Mouse (Mus musculus): ENCODE measurements around the gene Nat9. TPM values are rescaled to one million over a fixed set of nuclear protein-coding genes. Genes with fewer than 3 reads are reported as not detected.

The Nat9 gene
- 18.5 and 19.2 TPM in 2 replicates for polyA plus RNA-seq (2016; fragmentation: Nextera tagmentation; extraction: Ambion mirVana)

GRCm38 (mm10) chr11:115187693-115188092, at the start of gene Nat9:
TSS of gene Nat9 (minus strand) at chr11:115187859.
- WGBS: 10% methylated on average over 12 of the region's 12 CpGs
- H3K9ac ChIP-seq (replicated peaks): peak within 1 kb of the TSS; percentile 68
- no peak; the same call in 1 of the 2 replicates for ATAC-seq (ENCODE audit: low FRiP score, low read depth)
- H3K27me3 ChIP-seq: no peaks in the 10 kb centered on the region; the same call in 1 of the 2 replicates
- H3K4me3 ChIP-seq: peak within 1 kb of the TSS; percentile 54
- H3K4me1 ChIP-seq: peaks cover 16% of the 10 kb centered on the region
- peaks cover 4% of the 10 kb centered on the region; the same call in 1 of the 2 replicates for H3K36me3 ChIP-seq
- peak within 1 kb of the TSS; percentile 73 for H3K27ac ChIP-seq (replicated peaks)
- no peaks in the 10 kb centered on the region for H3K9me3 ChIP-seq
- H3K4me2 ChIP-seq (replicated peaks): peak within 1 kb of the TSS; percentile 85

GRCm38 (mm10) chr11:115236570-115236969, 48.9 kb upstream of the Nat9 start:
- no peak overlapping the region for H3K27ac ChIP-seq (replicated peaks)
- H3K4me2 ChIP-seq (replicated peaks): no peak overlapping the region
- peaks cover 4% of the 10 kb centered on the region; the same call in 1 of the 2 replicates for H3K27me3 ChIP-seq
- peaks cover 47% of the 10 kb centered on the region for H3K4me1 ChIP-seq
- ATAC-seq (ENCODE audit: low FRiP score, low read depth): no peak
- 64% methylated on average over 5 of the region's 5 CpGs for WGBS
- no peak overlapping the region for H3K4me3 ChIP-seq
- no peaks in the 10 kb centered on the region for H3K9me3 ChIP-seq
- no peak overlapping the region for H3K9ac ChIP-seq (replicated peaks)
- H3K36me3 ChIP-seq: no peaks in the 10 kb centered on the region

GRCm38 (mm10) chr11:115234320-115235044, 46.8 kb upstream of the Nat9 start:
- Histone ChIP-seq H3K36me3 (no peaks in the 10 kb centered on the region), H3K9ac (replicated peaks) (no peak overlapping the region), H3K27ac (replicated peaks) (peak overlapping the region; percentile 64; the same call in 1 of the 2 replicates), H3K4me2 (replicated peaks) (no peak overlapping the region), H3K4me1 (peaks cover 56% of the 10 kb centered on the region), H3K9me3 (no peaks in the 10 kb centered on the region), H3K4me3 (no peak overlapping the region), H3K27me3 (peaks cover 7% of the 10 kb centered on the region; the same call in 1 of the 2 replicates)
- 76% methylated on average over 15 of the region's 15 CpGs for WGBS
- no peak for ATAC-seq (ENCODE audit: low FRiP score, low read depth)

- Histone ChIP-seq H3K27me3 (peaks cover 15% of the 10 kb centered on the region), H3K4me3 (no peak overlapping the region), H3K9ac (replicated peaks) (no peak overlapping the region), H3K36me3 (no peaks in the 10 kb centered on the region), H3K4me1 (peaks cover 63% of the 10 kb centered on the region), H3K9me3 (no peaks in the 10 kb centered on the region), H3K4me2 (replicated peaks) (no peak overlapping the region), H3K27ac (replicated peaks) (peak overlapping the region; percentile 64)
- ATAC-seq (ENCODE audit: low FRiP score, low read depth): peak; percentile 68
- 42% methylated on average over 20 of the region's 20 CpGs for WGBS
Observed at GRCm38 (mm10) chr11:115233526-115234290, 46.0 kb upstream of the Nat9 start.

- 64% methylated on average over 5 of the region's 5 CpGs for WGBS
- Histone ChIP-seq H3K9me3 (no peaks in the 10 kb centered on the region), H3K27ac (replicated peaks) (no peak overlapping the region), H3K4me1 (peaks cover 70% of the 10 kb centered on the region), H3K4me2 (replicated peaks) (no peak overlapping the region), H3K9ac (replicated peaks) (no peak overlapping the region), H3K4me3 (no peak overlapping the region), H3K27me3 (peaks cover 23% of the 10 kb centered on the region), H3K36me3 (no peaks in the 10 kb centered on the region)
- no peak for ATAC-seq (ENCODE audit: low FRiP score, low read depth)
Observed at GRCm38 (mm10) chr11:115232889-115233288, 45.2 kb upstream of the Nat9 start.

GRCm38 (mm10) chr11:115231924-115232323, 44.3 kb upstream of the Nat9 start:
- Histone ChIP-seq H3K27ac (replicated peaks) (peak overlapping the region; percentile 22; the same call in 1 of the 2 replicates), H3K27me3 (peaks cover 24% of the 10 kb centered on the region), H3K9ac (replicated peaks) (no peak overlapping the region), H3K4me2 (replicated peaks) (0 out of 2 replicates have a peak overlapping the region, but pooled peaks have one; percentile 5), H3K9me3 (no peaks in the 10 kb centered on the region), H3K4me3 (no peak overlapping the region), H3K4me1 (peaks cover 80% of the 10 kb centered on the region), H3K36me3 (no peaks in the 10 kb centered on the region)
- ATAC-seq (ENCODE audit: low FRiP score, low read depth): no peak
- WGBS: 42% methylated on average over 9 of the region's 9 CpGs

- Histone ChIP-seq H3K27ac (replicated peaks) (peak overlapping the region; percentile 22; the same call in 1 of the 2 replicates), H3K27me3 (peaks cover 24% of the 10 kb centered on the region), H3K4me3 (no peak overlapping the region), H3K9ac (replicated peaks) (no peak overlapping the region), H3K4me2 (replicated peaks) (0 out of 2 replicates have a peak overlapping the region, but pooled peaks have one; percentile 5), H3K36me3 (no peaks in the 10 kb centered on the region), H3K9me3 (no peaks in the 10 kb centered on the region), H3K4me1 (peaks cover 81% of the 10 kb centered on the region)
- no peak for ATAC-seq (ENCODE audit: low FRiP score, low read depth)
- 57% methylated on average over 14 of the region's 14 CpGs for WGBS
Observed at GRCm38 (mm10) chr11:115231168-115231915, 43.7 kb upstream of the Nat9 start.

GRCm38 (mm10) chr11:115229021-115229930, 41.6 kb upstream of the Nat9 start:
- Histone ChIP-seq H3K9ac (replicated peaks) (no peak overlapping the region), H3K27ac (replicated peaks) (no peak overlapping the region), H3K9me3 (no peaks in the 10 kb centered on the region), H3K4me3 (no peak overlapping the region), H3K4me2 (replicated peaks) (no peak overlapping the region), H3K4me1 (peaks cover 82% of the 10 kb centered on the region), H3K27me3 (peaks cover 20% of the 10 kb centered on the region), H3K36me3 (no peaks in the 10 kb centered on the region)
- 45% methylated on average over 15 of the region's 15 CpGs for WGBS
- ATAC-seq (ENCODE audit: low FRiP score, low read depth): no peak

GRCm38 (mm10) chr11:115228430-115228829, 40.8 kb upstream of the Nat9 start:
- Histone ChIP-seq H3K4me1 (peaks cover 74% of the 10 kb centered on the region), H3K9ac (replicated peaks) (no peak overlapping the region), H3K36me3 (no peaks in the 10 kb centered on the region), H3K4me2 (replicated peaks) (no peak overlapping the region), H3K27me3 (peaks cover 20% of the 10 kb centered on the region), H3K4me3 (no peak overlapping the region), H3K9me3 (no peaks in the 10 kb centered on the region), H3K27ac (replicated peaks) (no peak overlapping the region)
- ATAC-seq (ENCODE audit: low FRiP score, low read depth): no peak
- WGBS: 60% methylated on average over 7 of the region's 7 CpGs

GRCm38 (mm10) chr11:115227640-115228039, 40.0 kb upstream of the Nat9 start:
- peaks cover 20% of the 10 kb centered on the region for H3K27me3 ChIP-seq
- H3K4me2 ChIP-seq (replicated peaks): no peak overlapping the region
- H3K36me3 ChIP-seq: no peaks in the 10 kb centered on the region
- H3K9ac ChIP-seq (replicated peaks): peak overlapping the region; percentile 31; the same call in 1 of the 2 replicates
- no peak overlapping the region for H3K4me3 ChIP-seq
- 13% methylated on average over 12 of the region's 12 CpGs for WGBS
- ATAC-seq (ENCODE audit: low FRiP score, low read depth): no peak
- H3K27ac ChIP-seq (replicated peaks): no peak overlapping the region; the same call in 1 of the 2 replicates
- H3K9me3 ChIP-seq: no peaks in the 10 kb centered on the region
- H3K4me1 ChIP-seq: peaks cover 66% of the 10 kb centered on the region

Data from midbrain, embryonic 12.5 days (tissue).